Mouse (Mus musculus): ENCODE data around the gene Luzp2. TPM values are rescaled to one million over a fixed set of nuclear protein-coding genes. Genes with fewer than 3 reads are reported as not detected.
"Not testable (repeated sequence)": the region's sequence is repeated elsewhere in the genome, so short reads cannot be mapped to it uniquely, and the experiment has no call there.

Luzp2 gene
- polyA plus RNA-seq, 1 experiment from 2014 or later, result not detected

DNA sequence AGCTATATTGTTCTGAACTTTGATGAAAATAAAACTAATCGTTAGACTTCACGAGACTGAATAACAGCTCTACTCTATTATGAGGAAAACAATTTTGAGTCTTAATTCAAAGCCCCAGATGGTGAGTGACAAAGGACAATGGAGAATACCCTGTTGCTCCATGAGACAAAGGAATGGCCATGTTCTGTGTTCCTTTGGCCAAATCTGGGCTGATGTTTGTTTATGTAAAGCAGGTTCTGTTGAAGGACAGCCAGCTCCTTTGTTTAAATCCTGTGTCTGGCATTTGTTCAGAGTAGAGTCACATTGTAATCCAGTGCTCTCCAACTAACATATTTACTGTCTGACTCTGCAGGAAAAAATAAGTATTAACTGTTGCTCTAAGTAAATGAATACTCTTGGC lies 121.5 kb downstream of the Luzp2 start:
- no peaks in the 10 kb centered on the region for H3K4me1 ChIP-seq (replicated peaks; ENCODE audit: control insufficient read depth, insufficient read depth, low read length)
- H3K9ac ChIP-seq (ENCODE audit: low read depth, low read length), result no peak overlapping the region
- H3K27ac ChIP-seq (ENCODE audit: low read depth, low read length), result no peak overlapping the region
- no peaks in the 10 kb centered on the region for H3K9me3 ChIP-seq (ENCODE audit: control insufficient read depth, low read length)
- DNase-seq (ENCODE audit: low spot score) (no peak), ATAC-seq (replicated peaks; ENCODE audit: low FRiP score) (no peak)
- H3K4me3 ChIP-seq (ENCODE audit: low read depth, low read length), result no peak overlapping the region
- no peak overlapping the region for H3K4me2 ChIP-seq
- 91% methylated on average over 2 of the region's 2 CpGs for WGBS
- no peaks in the 10 kb centered on the region for H3K27me3 ChIP-seq (replicated peaks; ENCODE audit: control insufficient read depth, insufficient read depth, low read length)
- no peaks in the 10 kb centered on the region for H3K36me3 ChIP-seq (ENCODE audit: control insufficient read depth, insufficient read depth, low read length)

DNA sequence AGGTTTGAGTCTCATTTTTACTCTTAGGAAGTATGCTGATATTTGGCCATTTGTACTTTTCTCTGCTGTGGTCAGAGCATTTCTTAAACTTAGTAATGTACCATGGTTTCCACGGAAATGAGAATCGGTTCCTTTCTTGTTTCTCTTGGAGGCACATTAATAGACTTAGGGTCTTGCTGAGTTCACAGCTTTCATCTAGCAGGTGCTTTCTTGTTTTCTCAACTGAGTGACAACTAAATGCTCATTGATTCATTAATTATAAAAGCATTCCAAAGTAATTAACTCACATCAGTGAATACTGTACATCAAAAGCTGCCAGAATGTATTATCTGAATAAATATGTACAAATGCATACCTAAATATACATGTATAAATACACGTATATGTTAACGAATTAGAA lies 127.4 kb downstream of the Luzp2 start:
- Histone ChIP-seq H3K36me3 (ENCODE audit: control insufficient read depth, insufficient read depth, low read length) (no peaks in the 10 kb centered on the region), H3K4me2 (no peak overlapping the region), H3K27ac (ENCODE audit: low read depth, low read length) (no peak overlapping the region), H3K4me1 (replicated peaks; ENCODE audit: control insufficient read depth, insufficient read depth, low read length) (no peaks in the 10 kb centered on the region), H3K4me3 (ENCODE audit: low read depth, low read length) (no peak overlapping the region), H3K9me3 (ENCODE audit: control insufficient read depth, low read length) (no peaks in the 10 kb centered on the region), H3K27me3 (replicated peaks; ENCODE audit: control insufficient read depth, insufficient read depth, low read length) (no peaks in the 10 kb centered on the region), H3K9ac (ENCODE audit: low read depth, low read length) (no peak overlapping the region)
- ATAC-seq (replicated peaks; ENCODE audit: low FRiP score) (no peak), DNase-seq (ENCODE audit: low spot score) (no peak)
- 76% methylated on average over 4 of the region's 4 CpGs for WGBS

GRCm38 (mm10) chr7:54977372-54977771 lies 142.1 kb downstream of the Luzp2 start:
- DNase-seq (ENCODE audit: low spot score), result no peak
- no peaks in the 10 kb centered on the region for H3K36me3 ChIP-seq (ENCODE audit: control insufficient read depth, insufficient read depth, low read length)
- no peak overlapping the region for H3K9ac ChIP-seq (ENCODE audit: low read depth, low read length)
- H3K4me2 ChIP-seq, result no peak overlapping the region
- H3K27me3 ChIP-seq (replicated peaks; ENCODE audit: control insufficient read depth, insufficient read depth, low read length), result no peaks in the 10 kb centered on the region
- no peak overlapping the region for H3K27ac ChIP-seq (ENCODE audit: low read depth, low read length)
- no peak for ATAC-seq (replicated peaks; ENCODE audit: low FRiP score)
- H3K9me3 ChIP-seq (ENCODE audit: control insufficient read depth, low read length), result no peaks in the 10 kb centered on the region
- no peaks in the 10 kb centered on the region for H3K4me1 ChIP-seq (replicated peaks; ENCODE audit: control insufficient read depth, insufficient read depth, low read length)
- H3K4me3 ChIP-seq (ENCODE audit: low read depth, low read length), result no peak overlapping the region

- ATAC-seq (replicated peaks; ENCODE audit: low FRiP score) (no peak), DNase-seq (ENCODE audit: low spot score) (no peak)
- no peak overlapping the region for H3K27ac ChIP-seq (ENCODE audit: low read depth, low read length)
- H3K9me3 ChIP-seq (ENCODE audit: control insufficient read depth, low read length), result no peaks in the 10 kb centered on the region
- no peak overlapping the region for H3K9ac ChIP-seq (ENCODE audit: low read depth, low read length)
- H3K4me3 ChIP-seq (ENCODE audit: low read depth, low read length), result no peak overlapping the region
- H3K27me3 ChIP-seq (replicated peaks; ENCODE audit: control insufficient read depth, insufficient read depth, low read length), result no peaks in the 10 kb centered on the region
- H3K36me3 ChIP-seq (ENCODE audit: control insufficient read depth, insufficient read depth, low read length), result no peaks in the 10 kb centered on the region
- WGBS, result 67% methylated on average over 4 of the region's 4 CpGs
- no peak overlapping the region for H3K4me2 ChIP-seq
- H3K4me1 ChIP-seq (replicated peaks; ENCODE audit: control insufficient read depth, insufficient read depth, low read length), result no peaks in the 10 kb centered on the region
Measured at GRCm38 (mm10) chr7:54980585-54980984, 145.3 kb downstream of the Luzp2 start.

DNA sequence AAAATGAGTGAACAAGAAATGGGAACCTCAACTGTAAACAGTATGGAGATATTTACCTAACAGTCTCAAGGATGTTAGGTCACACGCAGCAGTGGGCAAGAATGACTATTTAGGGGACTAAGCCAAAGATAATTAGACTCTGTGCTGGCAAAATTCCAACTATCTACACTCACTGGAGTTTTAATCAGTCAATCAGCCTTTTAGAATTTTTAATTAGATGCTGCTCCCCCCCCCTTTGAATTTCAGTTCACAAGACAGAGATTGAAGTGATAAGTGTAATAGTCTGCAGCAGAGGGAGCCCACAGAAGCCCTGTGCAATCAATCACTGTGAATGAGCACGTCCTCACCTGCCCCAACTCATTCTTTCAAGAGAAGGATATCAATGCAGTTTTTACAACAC lies 165.1 kb downstream of the Luzp2 start:
- Histone ChIP-seq H3K4me3 (ENCODE audit: low read depth, low read length) (no peak overlapping the region), H3K4me1 (replicated peaks; ENCODE audit: control insufficient read depth, insufficient read depth, low read length) (no peaks in the 10 kb centered on the region), H3K36me3 (ENCODE audit: control insufficient read depth, insufficient read depth, low read length) (no peaks in the 10 kb centered on the region), H3K9me3 (ENCODE audit: control insufficient read depth, low read length) (no peaks in the 10 kb centered on the region), H3K27me3 (replicated peaks; ENCODE audit: control insufficient read depth, insufficient read depth, low read length) (no peaks in the 10 kb centered on the region), H3K4me2 (no peak overlapping the region), H3K9ac (ENCODE audit: low read depth, low read length) (no peak overlapping the region), H3K27ac (ENCODE audit: low read depth, low read length) (no peak overlapping the region)
- WGBS, result 67% methylated on average over 2 of the region's 2 CpGs
- ATAC-seq (replicated peaks; ENCODE audit: low FRiP score) (no peak), DNase-seq (ENCODE audit: low spot score) (no peak)

GRCm38 (mm10) chr7:55009173-55009771 lies 174.0 kb downstream of the Luzp2 start:
- H3K36me3 ChIP-seq (ENCODE audit: control insufficient read depth, insufficient read depth, low read length), result no peaks in the 10 kb centered on the region
- WGBS, result 69% methylated on average over 4 of the region's 4 CpGs
- ATAC-seq (replicated peaks; ENCODE audit: low FRiP score) (no peak), DNase-seq (ENCODE audit: low spot score) (no peak)
- no peak overlapping the region for H3K4me3 ChIP-seq (ENCODE audit: low read depth, low read length)
- H3K9me3 ChIP-seq (ENCODE audit: control insufficient read depth, low read length), result no peaks in the 10 kb centered on the region
- no peaks in the 10 kb centered on the region for H3K4me1 ChIP-seq (replicated peaks; ENCODE audit: control insufficient read depth, insufficient read depth, low read length)
- H3K27ac ChIP-seq (ENCODE audit: low read depth, low read length), result no peak overlapping the region
- H3K4me2 ChIP-seq, result no peak overlapping the region
- H3K27me3 ChIP-seq (replicated peaks; ENCODE audit: control insufficient read depth, insufficient read depth, low read length), result no peaks in the 10 kb centered on the region
- H3K9ac ChIP-seq (ENCODE audit: low read depth, low read length), result no peak overlapping the region

- not testable (repeated sequence) for ATAC-seq (replicated peaks; ENCODE audit: low FRiP score); H3K4me2 ChIP-seq; H3K9me3 ChIP-seq (ENCODE audit: control insufficient read depth, low read length); H3K4me3 ChIP-seq (ENCODE audit: low read depth, low read length); H3K9ac ChIP-seq (ENCODE audit: low read depth, low read length); H3K4me1 ChIP-seq (replicated peaks; ENCODE audit: control insufficient read depth, insufficient read depth, low read length); H3K27ac ChIP-seq (ENCODE audit: low read depth, low read length); H3K27me3 ChIP-seq (replicated peaks; ENCODE audit: control insufficient read depth, insufficient read depth, low read length); H3K36me3 ChIP-seq (ENCODE audit: control insufficient read depth, insufficient read depth, low read length); DNase-seq (ENCODE audit: low spot score)
- 90% methylated on average over 1 of the region's 2 CpGs for WGBS
Measured at GRCm38 (mm10) chr7:55133850-55134249, 298.6 kb downstream of the Luzp2 start.

DNA sequence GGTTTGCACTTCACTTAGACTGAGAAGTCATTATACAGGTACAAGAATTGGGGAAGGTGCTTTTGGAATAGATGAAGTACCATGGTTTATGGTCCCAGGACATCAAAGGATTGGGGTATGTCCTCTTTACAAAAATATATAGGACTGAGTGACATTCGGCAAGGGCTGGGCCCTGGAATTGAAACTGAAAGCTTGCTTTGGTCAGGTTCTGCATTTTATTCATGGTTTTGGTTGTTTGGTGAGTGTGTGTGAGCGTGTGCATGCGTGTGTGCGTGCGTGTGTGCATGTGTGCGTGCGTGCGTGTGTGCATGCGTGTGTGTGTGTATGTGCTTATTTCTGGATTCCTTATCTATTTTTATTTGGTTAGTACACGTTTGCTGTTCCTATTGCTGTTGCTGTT lies 353.6 kb downstream of the Luzp2 start:
- H3K9me3 ChIP-seq (ENCODE audit: control insufficient read depth, low read length), result no peaks in the 10 kb centered on the region
- no peak overlapping the region for H3K9ac ChIP-seq (ENCODE audit: low read depth, low read length)
- DNase-seq (ENCODE audit: low spot score) (no peak), ATAC-seq (replicated peaks; ENCODE audit: low FRiP score) (no peak)
- H3K27ac ChIP-seq (ENCODE audit: low read depth, low read length), result no peak overlapping the region
- no peaks in the 10 kb centered on the region for H3K27me3 ChIP-seq (replicated peaks; ENCODE audit: control insufficient read depth, insufficient read depth, low read length)
- H3K36me3 ChIP-seq (ENCODE audit: control insufficient read depth, insufficient read depth, low read length), result no peaks in the 10 kb centered on the region
- H3K4me1 ChIP-seq (replicated peaks; ENCODE audit: control insufficient read depth, insufficient read depth, low read length), result no peaks in the 10 kb centered on the region
- WGBS, result 85% methylated on average over 10 of the region's 10 CpGs
- no peak overlapping the region for H3K4me2 ChIP-seq
- H3K4me3 ChIP-seq (ENCODE audit: low read depth, low read length), result no peak overlapping the region

DNA sequence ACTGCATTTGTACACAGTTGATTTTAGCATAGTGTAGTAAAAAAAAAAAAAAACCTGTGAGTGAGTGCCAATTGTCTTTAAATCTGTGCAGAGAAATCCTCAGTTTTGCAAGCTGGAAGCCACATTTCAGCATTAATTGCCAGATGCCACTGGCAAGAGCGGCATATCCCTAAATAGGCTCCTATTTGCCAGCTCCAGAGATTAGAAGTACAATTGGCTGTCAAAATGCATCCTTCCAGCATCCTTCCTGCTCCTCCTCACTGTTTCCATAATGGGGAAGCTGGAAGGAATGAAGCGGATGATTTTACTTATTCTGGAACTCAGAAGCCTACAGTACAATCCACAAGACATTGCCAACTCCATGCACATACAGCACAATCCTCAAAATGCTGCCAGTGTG lies 354.2 kb downstream of the Luzp2 start:
- WGBS, result 64% methylated on average over 2 of the region's 2 CpGs
- no peak overlapping the region for H3K4me2 ChIP-seq
- H3K27ac ChIP-seq (ENCODE audit: low read depth, low read length), result no peak overlapping the region
- H3K36me3 ChIP-seq (ENCODE audit: control insufficient read depth, insufficient read depth, low read length), result no peaks in the 10 kb centered on the region
- H3K4me3 ChIP-seq (ENCODE audit: low read depth, low read length), result no peak overlapping the region
- H3K9ac ChIP-seq (ENCODE audit: low read depth, low read length), result no peak overlapping the region
- no peak for ATAC-seq (replicated peaks; ENCODE audit: low FRiP score)
- DNase-seq (ENCODE audit: low spot score), result no peak
- H3K27me3 ChIP-seq (replicated peaks; ENCODE audit: control insufficient read depth, insufficient read depth, low read length), result no peaks in the 10 kb centered on the region
- H3K4me1 ChIP-seq (replicated peaks; ENCODE audit: control insufficient read depth, insufficient read depth, low read length), result no peaks in the 10 kb centered on the region
- no peaks in the 10 kb centered on the region for H3K9me3 ChIP-seq (ENCODE audit: control insufficient read depth, low read length)

All from liver, embryonic 11.5 days (tissue).